Mouse (Mus musculus) adipocyte (in vitro differentiated cells): ENCODE measurements around the gene Atp6v0a1.
"Not testable (repeated sequence)": the region's sequence is repeated elsewhere in the genome, so short reads cannot be mapped to it uniquely, and the experiment has no call there.

Experiments
- DNase-seq: peaks from one replicate; pipeline ENCODE4 v3.0.0-alpha.2; 2016; ENCODE audit warnings: low spot score

The Atp6v0a1 gene

DNA sequence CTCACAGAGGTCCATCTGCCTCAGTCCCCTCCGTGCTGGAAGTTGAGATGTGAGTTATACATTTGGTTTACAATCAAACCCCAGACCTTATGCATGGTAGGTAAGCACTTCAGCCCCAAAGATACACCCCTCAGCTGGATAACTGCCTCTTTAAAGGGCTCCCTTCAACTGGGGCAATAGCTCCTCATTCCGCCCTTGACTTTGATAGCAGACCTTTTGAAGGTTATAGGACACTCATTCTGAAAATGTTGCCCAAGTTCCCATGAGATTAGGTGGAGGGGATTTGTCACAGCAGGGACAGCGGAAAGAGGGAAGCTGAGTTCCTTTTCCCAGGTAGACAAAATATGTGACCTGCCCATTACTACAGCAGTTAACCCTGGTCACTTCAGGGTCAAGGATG is 28.0 kb upstream of the Atp6v0a1 start:
- DNase-seq: no peak

DNA sequence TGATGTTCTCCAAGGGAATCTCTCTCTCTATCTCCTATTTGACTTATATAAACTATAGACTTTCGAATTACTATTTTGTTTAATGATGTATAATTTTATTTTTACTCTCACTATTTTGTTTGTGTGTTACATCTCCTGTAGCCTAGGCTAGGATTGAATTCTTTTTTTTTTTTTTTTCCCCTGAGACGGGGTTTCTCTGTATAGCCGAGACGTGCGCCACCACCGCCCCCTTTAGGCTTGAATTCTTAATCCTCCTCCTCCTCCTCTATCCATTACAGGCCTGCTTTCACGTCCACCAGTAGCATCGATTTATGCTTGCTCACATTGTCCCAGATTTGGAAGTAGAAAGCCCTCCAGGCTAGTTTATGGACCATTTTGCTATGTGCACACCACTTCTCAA is 27.2 kb upstream of the Atp6v0a1 start:
- DNase-seq: no peak

DNA sequence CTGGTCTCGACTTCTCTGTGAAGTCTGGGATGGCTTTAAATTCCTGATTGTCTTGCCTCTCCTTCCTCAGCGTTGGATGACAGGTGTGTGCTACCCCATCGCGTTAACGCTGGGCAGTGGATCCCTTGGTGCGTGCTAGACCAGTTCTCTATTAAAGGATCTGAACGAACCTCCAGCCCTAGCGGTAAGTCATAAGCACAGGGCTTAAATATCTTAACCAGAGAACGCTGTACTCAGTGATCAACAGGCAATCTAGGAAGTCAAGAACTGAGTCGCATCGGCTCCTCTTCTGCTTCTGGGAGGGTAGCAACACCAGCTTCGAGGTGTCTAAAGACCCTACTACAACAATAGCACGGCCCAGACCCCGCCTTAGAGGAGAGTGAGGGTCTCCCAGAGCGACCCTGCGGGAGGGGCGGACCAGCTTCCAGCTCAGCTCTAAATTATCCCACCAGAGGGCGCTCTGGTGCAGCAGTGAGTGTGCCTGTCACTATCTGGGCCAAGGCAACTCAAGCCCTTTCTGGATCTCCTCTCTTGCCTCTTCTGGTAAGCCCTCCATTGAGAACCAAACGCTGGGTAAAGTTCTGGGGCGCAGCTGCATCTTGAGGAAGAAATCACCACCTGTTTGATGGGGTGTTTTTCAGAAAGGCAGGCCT is 26.0 kb upstream of the Atp6v0a1 start:
- peak; percentile 88 for DNase-seq

DNA sequence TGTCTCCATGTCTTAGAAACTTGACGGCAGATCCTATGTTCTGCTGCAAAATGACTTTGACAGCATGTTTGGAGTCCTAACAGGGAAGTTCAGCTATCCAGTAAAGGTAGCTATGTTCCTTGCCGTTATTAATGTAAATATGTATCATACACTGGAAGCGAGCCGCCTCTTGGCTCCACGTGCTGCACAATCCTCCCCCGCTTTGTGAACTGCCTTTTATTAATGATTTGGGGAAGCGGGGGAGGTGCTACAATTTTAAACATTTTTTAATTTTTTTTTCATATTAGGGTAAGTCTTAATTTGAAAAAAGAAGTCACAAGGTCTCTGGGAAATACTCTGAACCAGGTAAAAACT is 25.5 kb upstream of the Atp6v0a1 start:
- DNase-seq: no peak

GRCm38 (mm10) chr11:100985607-100986006 is 23.6 kb upstream of the Atp6v0a1 start:
- DNase-seq: no peak

GRCm38 (mm10) chr11:100988674-100989073 is 20.6 kb upstream of the Atp6v0a1 start:
- no peak for DNase-seq

- DNase-seq: no peak
These were observed 19.6 kb upstream of the Atp6v0a1 start for GRCm38 (mm10) chr11:100989666-100990065.

DNA sequence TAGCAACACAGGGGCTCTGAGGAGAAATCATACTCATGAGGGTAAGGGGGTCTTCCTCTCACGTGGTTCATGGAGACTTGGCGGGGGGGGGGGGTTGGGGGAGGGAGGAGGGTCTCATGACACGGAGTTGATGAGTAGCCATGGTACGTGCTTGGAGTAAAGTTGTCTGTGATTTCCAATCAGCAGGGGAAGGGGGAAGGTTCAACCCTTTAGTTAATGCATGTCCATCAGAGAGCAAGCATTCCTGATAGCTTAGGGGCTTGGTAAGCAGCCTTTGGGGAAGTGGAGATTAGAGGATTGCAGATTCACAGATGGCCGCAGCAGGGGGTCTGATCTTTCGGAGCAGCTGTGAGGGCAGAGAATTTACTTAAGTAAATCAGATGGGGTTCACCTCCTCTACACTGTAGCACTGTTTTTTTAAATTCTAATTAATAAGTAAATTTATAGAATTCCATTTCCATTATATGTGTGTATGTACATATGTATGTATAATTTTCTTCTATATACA is 18.2 kb upstream of the Atp6v0a1 start:
- no peak for DNase-seq

- no peak for DNase-seq
These were observed 15.8 kb upstream of the Atp6v0a1 start for GRCm38 (mm10) chr11:100993437-100993836.

- DNase-seq: no peak
These were observed 15.0 kb upstream of the Atp6v0a1 start for GRCm38 (mm10) chr11:100994233-100994632.

DNA sequence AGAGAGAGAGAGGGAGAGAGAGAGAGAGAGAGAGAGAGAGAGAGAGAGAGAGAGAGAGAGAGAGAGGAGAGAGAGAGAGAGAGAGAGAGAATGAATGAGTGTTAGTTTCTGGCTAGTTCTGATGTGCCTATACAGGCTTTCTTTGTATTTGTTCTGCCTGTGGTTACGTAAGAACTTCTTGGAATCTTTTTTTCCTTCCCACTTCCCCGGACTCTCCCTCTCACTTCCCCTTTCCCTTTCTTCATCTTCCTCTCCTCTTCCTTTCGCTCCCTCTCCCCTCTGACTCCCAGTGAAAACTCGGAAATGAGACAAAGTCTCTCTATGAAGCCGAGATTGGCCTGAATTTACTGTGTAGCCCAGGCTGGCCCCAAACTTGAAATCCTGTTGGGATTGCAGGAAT is 14.6 kb upstream of the Atp6v0a1 start:
- DNase-seq: no peak

DNA sequence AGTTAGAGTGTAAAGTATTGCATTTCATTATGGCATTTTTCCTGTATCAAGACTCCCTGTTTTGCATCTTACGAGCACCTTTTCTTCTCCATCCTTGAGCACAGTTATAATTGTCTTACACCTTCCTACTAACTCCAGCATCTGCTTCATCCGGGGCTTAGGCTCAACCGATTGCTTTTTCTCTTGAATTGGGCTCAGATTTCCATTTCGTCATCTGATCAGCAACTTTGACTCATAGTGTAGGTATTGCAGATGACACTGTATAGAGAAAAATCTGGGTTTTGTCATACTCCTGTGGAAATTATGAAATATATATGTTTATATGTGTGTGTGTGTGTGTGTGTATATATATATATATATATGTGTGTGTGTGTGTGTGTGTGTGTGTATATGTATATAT is 12.8 kb upstream of the Atp6v0a1 start:
- no peak for DNase-seq

DNA sequence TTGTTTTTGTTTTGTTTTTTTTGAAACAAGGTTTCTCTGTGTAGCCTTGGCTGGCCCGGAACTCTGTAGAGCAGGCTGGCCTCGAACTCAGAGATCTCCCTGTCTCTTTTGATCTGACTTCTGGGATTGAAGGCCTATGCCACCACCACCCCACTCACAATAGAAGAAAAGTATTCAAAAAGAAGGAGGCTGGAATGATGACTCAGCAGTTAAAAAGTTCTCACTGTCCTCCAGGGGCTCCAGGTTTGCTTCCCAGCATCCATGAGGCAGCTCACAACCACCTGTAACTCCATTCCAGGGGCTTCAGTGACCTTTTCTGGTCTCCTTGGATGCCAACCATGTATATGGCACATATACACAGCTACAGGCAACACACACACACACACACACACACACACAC is 10.4 kb upstream of the Atp6v0a1 start:
- DNase-seq: no peak

DNA sequence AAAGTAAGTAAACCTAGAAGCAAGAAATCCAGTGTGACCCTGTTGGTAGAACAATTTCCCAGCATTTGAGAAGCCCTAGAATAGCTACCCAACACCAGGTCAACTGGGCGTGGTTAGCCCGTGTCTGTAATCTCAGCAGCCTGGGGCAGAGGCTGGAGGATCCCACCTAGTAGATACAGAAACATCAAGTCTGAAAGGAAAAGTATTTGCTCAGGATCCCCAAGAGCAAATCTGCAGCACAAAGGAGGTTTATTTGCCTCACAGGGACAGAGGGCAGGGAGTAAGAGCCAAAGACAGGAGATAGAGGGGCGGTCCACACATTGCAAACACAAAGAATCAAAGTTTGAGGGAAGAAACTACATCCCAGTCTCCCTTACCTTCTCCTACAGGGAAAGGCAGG is 10.0 kb upstream of the Atp6v0a1 start:
- DNase-seq: no peak

GRCm38 (mm10) chr11:101001875-101002552 is 7.2 kb upstream of the Atp6v0a1 start:
- not testable (repeated sequence) for DNase-seq

DNA sequence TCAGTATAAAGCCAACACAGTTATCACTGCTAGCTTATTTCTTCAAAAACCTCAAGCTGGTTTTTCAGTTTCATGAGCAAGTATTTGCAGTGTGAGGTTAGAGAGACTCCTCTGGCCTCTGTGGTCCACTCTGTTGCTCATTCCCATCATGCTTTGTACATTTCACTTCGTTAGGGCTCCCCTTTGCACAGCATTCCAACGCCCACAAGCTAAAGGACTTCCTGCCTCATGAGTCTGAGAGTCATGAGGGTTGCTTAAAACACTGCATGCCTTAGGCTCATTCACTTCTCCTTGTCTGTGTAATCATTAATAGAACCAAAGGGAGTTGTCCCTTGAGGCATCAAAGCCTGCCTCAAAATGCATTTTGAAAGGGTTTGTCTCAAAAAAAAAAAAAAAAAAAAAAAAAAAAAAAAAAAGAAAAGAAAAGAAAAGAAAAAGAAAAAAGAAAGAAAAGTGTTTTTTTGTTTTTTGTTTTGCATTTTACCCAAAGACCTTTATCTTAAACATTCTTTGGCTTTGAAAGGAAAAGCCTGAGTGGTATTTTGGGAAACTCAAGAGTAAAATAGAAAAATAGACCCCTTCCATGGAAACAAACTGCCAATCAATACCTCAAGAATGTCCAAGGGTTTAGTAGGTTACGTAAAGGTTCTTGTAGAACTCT is 6.1 kb upstream of the Atp6v0a1 start:
- peak; percentile 78 for DNase-seq

DNA sequence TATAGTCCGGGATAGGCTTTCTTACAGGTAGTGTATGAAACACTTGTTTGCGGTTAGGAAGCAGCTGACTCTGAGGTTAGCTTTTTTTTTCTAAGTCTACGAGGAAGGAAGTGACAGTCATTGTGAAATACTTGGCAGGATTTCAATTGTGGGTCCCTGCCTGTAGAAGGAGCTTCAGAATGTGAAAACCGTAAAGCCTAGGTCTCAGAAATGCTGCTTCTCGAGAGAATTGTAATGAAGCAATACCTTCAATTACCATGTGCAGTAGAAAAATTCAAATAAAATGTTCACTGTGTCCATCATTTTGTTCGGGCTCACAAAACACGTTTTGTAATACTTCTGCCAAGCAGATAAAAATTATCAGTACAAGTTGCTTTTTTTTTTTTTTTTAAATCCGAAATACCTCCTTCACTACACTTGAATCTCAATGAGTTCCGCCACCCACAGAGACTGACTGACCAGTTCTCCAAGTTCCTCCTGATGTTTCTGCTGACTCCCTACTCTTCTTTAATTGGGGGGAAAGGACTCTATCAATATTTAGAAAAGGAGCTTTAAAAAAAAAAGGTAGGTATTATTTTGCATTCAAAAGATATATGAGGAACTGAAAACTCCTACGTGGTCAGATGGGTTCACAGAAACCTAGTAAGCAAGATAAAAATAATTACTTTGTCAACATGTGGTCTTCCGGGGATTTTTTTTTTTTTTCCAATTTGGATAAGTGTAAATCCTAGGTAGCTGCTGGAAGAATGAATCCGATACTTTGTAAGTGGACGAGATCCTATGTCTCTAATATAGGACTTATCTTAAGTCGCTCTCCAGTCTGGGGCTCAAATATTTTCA is 826 bp upstream of the Atp6v0a1 start:
- peak; percentile 82 for DNase-seq

DNA sequence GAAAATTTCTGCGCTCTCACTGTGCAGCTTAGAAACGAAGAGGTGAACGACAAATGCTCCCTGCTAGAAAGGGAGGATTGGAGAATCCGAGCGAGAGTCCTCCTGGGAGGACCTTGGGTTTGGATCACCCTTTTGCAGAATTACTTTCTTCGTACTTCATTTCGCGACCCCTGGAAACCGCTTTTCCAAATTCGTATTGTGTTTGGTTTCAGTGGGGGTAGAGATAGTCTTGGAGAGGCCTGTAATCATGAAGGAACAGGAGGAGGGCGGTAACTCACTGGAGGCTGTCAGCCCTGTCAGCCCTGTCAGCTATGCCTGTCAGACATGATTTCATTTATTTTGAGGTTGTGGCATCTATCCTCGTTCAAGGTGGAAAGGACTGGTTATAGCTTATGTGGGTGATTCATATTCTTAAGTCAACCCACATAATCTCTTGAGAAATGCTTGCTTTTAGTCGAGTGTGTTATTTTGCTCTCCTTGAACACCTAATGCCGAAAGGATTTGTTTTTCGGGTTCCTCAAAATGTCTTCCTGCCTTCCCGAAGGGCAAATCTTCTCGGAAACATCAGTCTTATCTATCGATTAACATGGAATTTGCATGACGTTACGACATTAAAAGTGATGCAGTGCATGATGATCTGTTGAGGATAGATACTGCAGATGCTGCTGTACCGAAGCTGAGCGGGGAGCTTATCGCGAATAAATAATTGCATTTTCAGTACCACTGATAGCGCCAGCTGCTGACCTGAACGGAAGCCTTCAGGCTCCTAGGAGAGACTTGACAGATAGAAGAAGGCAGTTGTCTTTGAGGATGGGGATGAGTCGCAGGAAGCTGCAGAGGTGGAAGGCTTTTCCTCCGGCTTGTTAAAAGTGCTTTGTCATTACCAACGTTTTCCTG is 884 bp downstream of the Atp6v0a1 start:
- DNase-seq: peak; percentile 43

DNA sequence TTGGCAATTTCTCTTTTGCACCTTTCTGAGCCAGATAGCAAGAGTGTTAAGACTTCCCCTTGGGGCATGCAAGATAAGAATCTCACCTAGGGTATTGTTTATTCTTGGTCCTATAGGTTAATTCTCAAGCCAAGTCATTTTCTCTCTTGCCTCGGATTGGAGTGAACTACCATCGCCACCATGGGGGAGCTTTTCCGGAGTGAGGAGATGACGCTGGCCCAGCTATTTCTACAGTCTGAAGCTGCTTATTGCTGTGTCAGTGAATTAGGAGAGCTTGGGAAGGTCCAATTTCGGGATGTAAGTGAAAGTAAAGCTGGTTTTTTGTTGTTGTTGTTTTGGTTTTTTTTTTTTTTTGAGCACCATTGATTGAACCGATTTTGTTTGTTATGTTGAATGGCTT is 2.4 kb downstream of the Atp6v0a1 start:
- no peak for DNase-seq

DNA sequence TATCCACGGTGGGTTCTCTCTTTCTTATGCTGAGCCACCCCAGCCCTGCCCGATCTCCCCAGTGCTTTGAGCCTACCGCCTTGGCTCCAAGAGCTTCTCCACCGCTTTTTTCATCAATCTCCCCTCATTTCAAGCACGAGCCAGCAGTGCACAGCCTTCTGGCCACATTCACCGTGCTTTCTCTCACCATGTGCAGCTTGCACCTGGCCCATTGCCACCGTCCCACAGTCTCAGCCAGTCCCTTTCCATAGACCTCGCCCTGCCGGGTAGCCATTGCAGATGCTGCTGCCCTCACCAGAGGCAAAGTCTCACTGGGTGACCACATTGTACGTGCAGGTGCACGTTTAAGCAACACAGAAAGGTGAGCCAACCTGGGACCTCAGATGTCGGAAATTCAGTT is 14.1 kb downstream of the Atp6v0a1 start:
- DNase-seq: no peak

- DNase-seq: no peak
These were observed 14.7 kb downstream of the Atp6v0a1 start for GRCm38 (mm10) chr11:101024001-101024400.
